Mouse (Mus musculus) liver, adult 2 months (tissue): ENCODE measurements around the gene Tmem234.

ENCODE experiments used
- CTCF ChIP-seq: fragments of 200-500 bp; IDR thresholded peaks from 2 replicates; pipeline ENCODE4 v1.5.1; 2011; ENCODE audit warnings: low read depth, low read length, control low read depth
- POLR2A ChIP-seq: fragments of 200-500 bp; IDR thresholded peaks from 2 replicates; pipeline ENCODE4 v1.6.1; 2011; ENCODE audit warnings: low read length, control low read depth; ENCODE audit not compliant: insufficient read depth; ENCODE audit errors: extremely low read depth

- no peak for TF ChIP-seq POLR2A
- TF ChIP-seq CTCF = no peak
Measured at GRCm38 (mm10) chr4:129623681-129624091, 23.2 kb downstream of the Tmem234 start, which contains the start of gene Ccdc28b.
